Mouse (Mus musculus) c-Kit-negative CD71-positive TER-119-positive erythroid progenitor cells, embryonic 14.5 days (primary cell): Measurements from ENCODE around the gene Tubb4b.
A peak's percentile ranks its signal among the peaks of the same experiment; 100 is the strongest.

Experiments
- DNase-seq: peaks from one replicate; pipeline ENCODE4 v3.0.0-alpha.2; 2013; ENCODE audit warnings: low read depth, low spot score

The Tubb4b gene

GRCm38 (mm10) chr2:25246183-25247072 is 21.9 kb upstream of the Tubb4b start, which contains the start of gene AL732309.1:
Gene AL732309.1 (minus strand): TSS chr2:25246863.
- no peak for DNase-seq

- no peak for DNase-seq
Observed at GRCm38 (mm10) chr2:25244144-25244543, 19.6 kb upstream of the Tubb4b start.

- DNase-seq: no peak
Observed at GRCm38 (mm10) chr2:25243342-25243741, 18.8 kb upstream of the Tubb4b start.

- DNase-seq: no peak
Observed at GRCm38 (mm10) chr2:25242101-25242506, 17.6 kb upstream of the Tubb4b start, which contains the start of the genes Rnf208 and Cysrt1. Gene Rnf208 (plus strand): TSS chr2:25242255. Gene Cysrt1 (minus strand): TSS chr2:25242452.

- DNase-seq: no peak
Observed at GRCm38 (mm10) chr2:25241438-25241775, 16.9 kb upstream of the Tubb4b start.

GRCm38 (mm10) chr2:25240723-25241437 is 16.4 kb upstream of the Tubb4b start:
- no peak for DNase-seq

GRCm38 (mm10) chr2:25240310-25240709 is 15.8 kb upstream of the Tubb4b start:
- no peak for DNase-seq

GRCm38 (mm10) chr2:25239766-25240165 is 15.3 kb upstream of the Tubb4b start:
- DNase-seq: no peak

GRCm38 (mm10) chr2:25238106-25238505 is 13.6 kb upstream of the Tubb4b start:
- no peak for DNase-seq

GRCm38 (mm10) chr2:25237522-25237921 is 13.0 kb upstream of the Tubb4b start:
- DNase-seq: no peak

- DNase-seq: no peak
Observed at GRCm38 (mm10) chr2:25236614-25237013, 12.1 kb upstream of the Tubb4b start, which contains the start of gene Rnf224. Gene Rnf224 (minus strand): TSS chr2:25236787.

- no peak for DNase-seq
Observed at GRCm38 (mm10) chr2:25234551-25235220, 10.2 kb upstream of the Tubb4b start.

GRCm38 (mm10) chr2:25234050-25234449 is 9.5 kb upstream of the Tubb4b start, which contains the start of gene Slc34a3:
Gene Slc34a3 (minus strand): TSS chr2:25234364.
- DNase-seq: no peak

GRCm38 (mm10) chr2:25233421-25233820 is 8.9 kb upstream of the Tubb4b start:
- DNase-seq: no peak

GRCm38 (mm10) chr2:25231038-25231437 is 6.5 kb upstream of the Tubb4b start:
- DNase-seq: no peak

- DNase-seq: no peak
Observed at GRCm38 (mm10) chr2:25230581-25230980, 6.1 kb upstream of the Tubb4b start.

GRCm38 (mm10) chr2:25229582-25229981 is 5.1 kb upstream of the Tubb4b start:
- DNase-seq: no peak

- DNase-seq: no peak
Observed at GRCm38 (mm10) chr2:25228995-25229530, 4.6 kb upstream of the Tubb4b start.

- peak; percentile 81 for DNase-seq
Observed at GRCm38 (mm10) chr2:25228431-25228889, 4.0 kb upstream of the Tubb4b start.

GRCm38 (mm10) chr2:25227406-25227805 is 2.9 kb upstream of the Tubb4b start:
- no peak for DNase-seq

GRCm38 (mm10) chr2:25226864-25227263 is 2.4 kb upstream of the Tubb4b start:
- no peak for DNase-seq
